Mouse (Mus musculus) small intestine, adult 2 months (tissue): ENCODE results near the gene Tmem190. TPM values are rescaled to one million over a fixed set of nuclear protein-coding genes. Genes with fewer than 3 reads are reported as not detected.
"Not testable (repeated sequence)": the region's sequence is repeated elsewhere in the genome, so short reads cannot be mapped to it uniquely, and the experiment has no call there.

Experiments used
- H3K27ac ChIP-seq: fragments of 200-500 bp; 2 replicates; pipeline ENCODE4 v1.5.1; 2012; ENCODE audit warnings: low read depth, low read length, control low read depth, inconsistent platforms; ENCODE audit not compliant: insufficient read depth
- H3K27me3 ChIP-seq: fragments of 200-500 bp; 2 replicates; pipeline ENCODE4 v1.6.1; 2012; ENCODE audit warnings: mild to moderate bottlenecking, moderate library complexity, low read length, inconsistent platforms; ENCODE audit not compliant: control insufficient read depth, insufficient read depth
- H3K36me3 ChIP-seq: fragments of 200-500 bp; 2 replicates; pipeline ENCODE4 v1.6.1; 2012; ENCODE audit warnings: mild to moderate bottlenecking, low read length, control low read depth, inconsistent platforms; ENCODE audit not compliant: control insufficient read depth, insufficient read depth
- H3K4me1 ChIP-seq: fragments of 200-500 bp; 2 replicates; pipeline ENCODE4 v1.6.1; 2012; ENCODE audit warnings: low read length, inconsistent platforms, mixed read lengths; ENCODE audit not compliant: control insufficient read depth, insufficient read depth, insufficient read length
- H3K4me3 ChIP-seq: fragments of 200-500 bp; 2 replicates; pipeline ENCODE4 v1.5.1; 2012; ENCODE audit warnings: low read depth, mild to moderate bottlenecking, control low read depth, inconsistent platforms, low read length, moderate library complexity
- CTCF ChIP-seq: fragments of 200-500 bp; IDR thresholded peaks from 2 replicates; pipeline ENCODE4 v1.5.1; 2012; ENCODE audit warnings: low read depth, mild to moderate bottlenecking, control low read depth, inconsistent platforms, low read length, moderate library complexity, mixed read lengths; ENCODE audit not compliant: insufficient replicate concordance, insufficient read length; ENCODE audit errors: extremely low read depth
- POLR2A ChIP-seq: fragments of 200-500 bp; IDR thresholded peaks from 2 replicates; pipeline ENCODE4 v1.6.1; 2012; ENCODE audit warnings: low read depth, mild to moderate bottlenecking, control low read depth, inconsistent platforms, low read length, moderate library complexity
- WGBS: fragments of 180-500 bp; shearing (Covaris S2); methylation state at CpG from one replicate; pipeline ENCODE4 v1.1.7; 2018; 5-methylcytosine and 5-hydroxymethylcytosine counted together
- polyA plus RNA-seq: library from polyadenylated mRNA; depleted of rRNA; stranded (reverse); fragments of >200 nt; gene quantifications from 2 replicates; pipeline ENCODE4 v1.2.3, GENCODE M21; 2012; rRNA removed

Tmem190 gene
- polyA plus RNA-seq, 1 experiment, result not detected

GRCm38 (mm10) chr7:4816559-4816958 lies 33.8 kb downstream of the Tmem190 start:
- H3K36me3 ChIP-seq, result no peaks in the 10 kb centered on the region
- H3K27ac ChIP-seq, result no peak overlapping the region
- H3K4me3 ChIP-seq, result no peak overlapping the region
- no peaks in the 10 kb centered on the region for H3K27me3 ChIP-seq
- no peak for TF ChIP-seq POLR2A
- no peak for TF ChIP-seq CTCF
- no peaks in the 10 kb centered on the region; the same call in 1 of the 2 replicates for H3K4me1 ChIP-seq

DNA sequence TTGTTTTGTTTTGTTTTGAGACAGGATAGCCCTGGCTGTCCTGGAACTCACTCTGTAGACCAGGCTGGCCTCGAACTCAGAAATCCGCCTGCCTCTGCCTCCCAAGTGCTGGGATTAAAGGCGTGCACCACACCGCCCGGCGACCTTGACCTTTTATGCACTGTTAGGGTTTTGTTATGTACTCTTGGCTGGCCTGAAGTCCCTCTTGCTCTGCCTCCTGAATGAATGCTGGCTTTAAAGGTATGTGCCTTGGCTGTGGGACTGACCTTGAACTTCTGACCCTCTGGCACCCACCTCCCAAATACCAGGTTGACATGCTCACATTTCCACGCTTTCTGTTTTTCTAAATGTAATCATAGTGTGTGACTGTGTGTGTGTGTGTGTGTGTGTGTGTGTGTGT lies 38.2 kb downstream of the Tmem190 start:
- not testable (repeated sequence) for H3K36me3 ChIP-seq, H3K4me3 ChIP-seq, H3K4me1 ChIP-seq, H3K27ac ChIP-seq, H3K27me3 ChIP-seq
- 91% methylated on average over 7 of the region's 7 CpGs for WGBS

GRCm38 (mm10) chr7:4821690-4822089 lies 39.0 kb downstream of the Tmem190 start:
- TF ChIP-seq CTCF (no peak), POLR2A (no peak)
- H3K27ac ChIP-seq, result no peak overlapping the region
- no peaks in the 10 kb centered on the region; the same call in 1 of the 2 replicates for H3K4me1 ChIP-seq
- H3K4me3 ChIP-seq, result no peak overlapping the region
- WGBS, result 86% methylated on average over 4 of the region's 4 CpGs
- no peaks in the 10 kb centered on the region for H3K27me3 ChIP-seq
- H3K36me3 ChIP-seq, result no peaks in the 10 kb centered on the region

DNA sequence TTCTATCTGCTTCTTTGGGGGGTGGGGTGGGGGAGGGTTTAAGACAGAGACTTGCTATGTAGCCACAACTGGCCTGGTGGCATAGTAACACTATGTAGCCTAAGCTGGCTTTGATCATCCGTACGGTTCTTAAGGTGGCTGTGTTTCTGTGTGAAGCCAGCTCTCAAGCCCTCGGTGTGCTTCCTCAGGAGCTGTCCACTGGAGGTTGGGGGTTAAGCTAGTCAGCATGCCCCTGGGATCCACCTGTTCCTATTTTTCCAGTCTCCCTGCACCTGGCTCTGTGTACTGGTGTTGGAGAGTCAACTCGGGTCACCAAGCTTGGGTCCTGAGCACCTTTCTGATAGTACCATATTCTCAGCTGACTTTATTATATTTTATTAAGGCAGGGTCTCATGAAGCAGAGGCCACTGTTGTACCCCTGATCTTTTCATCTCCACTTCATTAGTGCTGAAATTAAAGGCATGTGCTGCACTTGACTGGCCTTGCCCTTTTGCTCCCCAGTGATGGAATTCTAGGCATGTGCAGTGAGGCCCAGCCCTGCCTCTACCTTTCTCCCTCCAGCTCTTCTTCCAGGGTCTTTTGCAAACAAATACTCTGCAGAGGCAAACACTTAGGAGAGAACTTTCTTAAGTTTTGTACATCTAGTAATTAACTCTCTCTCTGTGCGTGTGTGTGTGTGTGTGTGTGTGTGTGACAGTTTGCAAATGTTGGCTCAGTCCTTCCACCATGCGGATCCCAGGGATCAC lies 39.6 kb downstream of the Tmem190 start:
- no peak for TF ChIP-seq POLR2A
- TF ChIP-seq CTCF, result no peak
- H3K4me3 ChIP-seq, result no peak overlapping the region
- no peaks in the 10 kb centered on the region for H3K27me3 ChIP-seq
- 65% methylated on average over 6 of the region's 6 CpGs for WGBS
- H3K36me3 ChIP-seq, result no peaks in the 10 kb centered on the region
- H3K4me1 ChIP-seq, result no peaks in the 10 kb centered on the region; the same call in 1 of the 2 replicates
- no peak overlapping the region for H3K27ac ChIP-seq

DNA sequence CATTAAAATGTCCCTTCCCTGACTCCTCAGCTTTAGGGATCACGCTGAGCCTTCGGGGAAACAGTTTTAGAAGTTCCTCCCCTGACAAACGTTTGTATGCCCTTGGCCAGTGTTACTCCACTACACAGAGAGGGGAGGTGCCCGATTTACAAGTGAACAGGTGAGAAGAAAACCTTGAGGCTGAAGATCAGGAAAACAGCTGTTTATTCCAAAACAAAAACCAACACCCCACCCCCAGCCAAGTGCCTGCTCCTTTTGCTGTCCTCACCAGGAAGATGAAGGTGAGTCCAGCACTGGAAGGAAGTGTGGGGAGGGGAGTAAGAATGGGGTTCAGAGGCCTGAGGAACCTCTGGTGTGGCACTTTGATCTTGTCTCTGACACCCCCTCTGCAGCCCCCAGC lies 42.6 kb downstream of the Tmem190 start:
- no peak for TF ChIP-seq CTCF
- TF ChIP-seq POLR2A, result no peak

GRCm38 (mm10) chr7:4830476-4830875 lies 47.7 kb downstream of the Tmem190 start:
- Histone ChIP-seq H3K36me3 (no peaks in the 10 kb centered on the region), H3K27me3 (no peaks in the 10 kb centered on the region), H3K4me1 (no peaks in the 10 kb centered on the region), H3K4me3 (no peak overlapping the region), H3K27ac (no peak overlapping the region)
- no peak for TF ChIP-seq POLR2A
- no peak for TF ChIP-seq CTCF
- 23% methylated on average over 12 of the region's 12 CpGs for WGBS

More for the DNA sequence above, 42.6 kb downstream of the Tmem190 start:
- no peak overlapping the region for H3K27ac ChIP-seq
- no peaks in the 10 kb centered on the region for H3K36me3 ChIP-seq
- H3K4me1 ChIP-seq, result no peaks in the 10 kb centered on the region
- no peak overlapping the region for H3K4me3 ChIP-seq
- WGBS, result 48% methylated on average over 4 of the region's 4 CpGs
- no peaks in the 10 kb centered on the region for H3K27me3 ChIP-seq

Other genes starting within 250 kb of the Tmem190 start
- 4.6 and 9.4 TPM in 2 replicates for gene Syt5, start 235.4 kb upstream of the Tmem190 start, polyA plus RNA-seq
- 52.0 and 151 TPM in 2 replicates for gene Ptprh, start 178.9 kb upstream of the Tmem190 start, polyA plus RNA-seq
- gene Tmem86b, start 151.5 kb upstream of the Tmem190 start, polyA plus RNA-seq, result 65.5 and 261 TPM in 2 replicates
- gene Ppp6r1, start 123.9 kb upstream of the Tmem190 start, polyA plus RNA-seq, result 69.9 and 142 TPM in 2 replicates
- gene Hspbp1, start 97.9 kb upstream of the Tmem190 start, polyA plus RNA-seq, result 23.4 and 29.0 TPM in 2 replicates
- 1.6 and 1.9 TPM in 2 replicates for gene Brsk1, start 92.3 kb upstream of the Tmem190 start, polyA plus RNA-seq
- gene Tmem150b, start 57.7 kb upstream of the Tmem190 start, polyA plus RNA-seq, result 44.4 and 122 TPM in 2 replicates
- gene Kmt5c, start 42.8 kb upstream of the Tmem190 start, polyA plus RNA-seq, result 94.7 and 254 TPM in 2 replicates
- 5.7 and 45.8 TPM in 2 replicates for gene Cox6b2, start 29.8 kb upstream of the Tmem190 start, polyA plus RNA-seq
- gene Fam71e2, start 11.6 kb upstream of the Tmem190 start, polyA plus RNA-seq, result not detected in 2 replicates
- 0.25 and 0.32 TPM in 2 replicates for gene Il11, start 78 bp upstream of the Tmem190 start, polyA plus RNA-seq
- 225 and 544 TPM in 2 replicates for gene Tmem238, start 6.7 kb downstream of the Tmem190 start, polyA plus RNA-seq
- gene Rpl28, start 9.9 kb downstream of the Tmem190 start, polyA plus RNA-seq, result 141 and 355 TPM in 2 replicates
- 78.5 and 131 TPM in 2 replicates for gene Ube2s, start 29.7 kb downstream of the Tmem190 start, polyA plus RNA-seq
- 0.48 and 0.83 TPM in 2 replicates for gene Shisa7, start 61.8 kb downstream of the Tmem190 start, polyA plus RNA-seq
- gene Isoc2b, start 87.3 kb downstream of the Tmem190 start, polyA plus RNA-seq, result 12.4 and 18.9 TPM in 2 replicates
- gene Isoc2a, start 94.2 kb downstream of the Tmem190 start, polyA plus RNA-seq, result 13.4 and 15.5 TPM in 2 replicates
- gene Gm36210, start 123.6 kb downstream of the Tmem190 start, polyA plus RNA-seq, result not detected in 2 replicates
- gene Zfp628, start 132.3 kb downstream of the Tmem190 start, polyA plus RNA-seq, result 15.7 and 41.4 TPM in 2 replicates
- gene Nat14, start 139.1 kb downstream of the Tmem190 start, polyA plus RNA-seq, result 4.3 and 6.2 TPM in 2 replicates
- gene Ssc5d, start 142.8 kb downstream of the Tmem190 start, polyA plus RNA-seq, result 3.3 and 4.5 TPM in 2 replicates
- gene Sbk2, start 181.5 kb downstream of the Tmem190 start, polyA plus RNA-seq, result 0.06 and 0.11 TPM in 2 replicates
- gene Sbk3, start 188.2 kb downstream of the Tmem190 start, polyA plus RNA-seq, result not detected in 2 replicates
- 24.7 and 52.4 TPM in 2 replicates for gene Zfp579, start 213.2 kb downstream of the Tmem190 start, polyA plus RNA-seq
- 25.2 and 51.0 TPM in 2 replicates for gene Zfp524, start 231.5 kb downstream of the Tmem190 start, polyA plus RNA-seq
- gene Fiz1, start 231.8 kb downstream of the Tmem190 start, polyA plus RNA-seq, result 14.5 and 31.4 TPM in 2 replicates
- 0.35 TPM in 1 of 2 replicates, not detected in the other for gene Gm44973, start 232.6 kb downstream of the Tmem190 start, polyA plus RNA-seq
- gene Zfp865, start 237.4 kb downstream of the Tmem190 start, polyA plus RNA-seq, result 20.0 and 37.3 TPM in 2 replicates
- gene Ccdc106, start 237.6 kb downstream of the Tmem190 start, polyA plus RNA-seq, result 0.76 and 0.81 TPM in 2 replicates